Mouse (Mus musculus): ENCODE measurements around the gene Dhrs3. TPM values are rescaled to one million over a fixed set of nuclear protein-coding genes. Genes with fewer than 3 reads are reported as not detected.

Gene Dhrs3
- polyA plus RNA-seq (2017; shearing (Covaris generic)): 1 to 10 TPM; 7.6 to 7.8 TPM

DNA sequence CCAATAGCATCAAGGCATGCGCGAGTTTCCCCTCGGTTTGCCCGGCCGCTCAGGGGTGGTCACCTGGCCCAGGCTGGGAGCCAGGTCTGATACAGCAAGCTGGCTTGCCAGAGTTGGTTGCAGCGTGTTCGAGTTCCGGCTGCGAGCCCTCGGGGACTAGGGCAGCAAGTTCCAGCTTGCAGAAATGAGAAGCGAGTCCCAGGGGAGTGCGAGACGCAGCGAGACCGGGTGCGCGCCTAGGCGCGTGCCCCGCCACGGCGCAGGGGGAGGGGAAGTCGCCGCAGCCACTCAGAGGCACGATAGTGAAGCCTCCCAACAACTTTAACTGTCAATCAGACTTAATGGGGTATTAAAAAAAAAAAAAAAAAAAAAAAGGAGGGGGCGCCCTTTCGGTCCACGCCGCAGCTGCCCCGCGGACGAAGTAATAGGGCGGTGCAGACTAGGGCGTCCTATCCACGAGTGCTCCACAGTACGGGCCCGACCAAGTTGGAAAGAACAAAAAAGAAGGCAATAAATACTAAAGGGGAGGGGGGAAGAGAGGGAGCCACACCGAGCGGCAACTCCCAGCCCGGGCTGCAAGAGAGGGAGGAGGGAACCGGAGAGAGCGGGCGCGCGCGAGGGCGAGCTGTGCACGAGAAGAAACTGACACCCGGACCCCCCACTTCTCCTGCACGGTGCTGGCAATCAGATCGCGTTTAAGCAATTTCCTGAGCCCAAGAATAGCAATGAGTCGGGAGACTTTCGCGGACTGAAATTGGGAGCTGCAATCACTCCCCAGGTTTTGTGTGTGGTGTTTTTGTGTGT lies at the start of gene Dhrs3:
Gene Dhrs3 (plus strand): TSS at position 695 of the 804 bp plus-strand sequence.

Other genes starting within 250 kb of the Dhrs3 start
- gene Gm436, start 206.5 kb upstream of the Dhrs3 start, polyA plus RNA-seq (2017; shearing (Covaris generic)): under 1 TPM in 1 of 2 experiments, not detected in 1; 0.23 TPM
- not detected for gene Gm13178, start 171.4 kb upstream of the Dhrs3 start, polyA plus RNA-seq (2017; shearing (Covaris generic))
- gene Gm438, start 106.2 kb upstream of the Dhrs3 start, polyA plus RNA-seq (2017; shearing (Covaris generic)): under 1 TPM in 1 of 2 experiments, not detected in 1; 0.16 TPM